11 mouse cellular contexts compared by ENCODE assay signal in the genomic region with DNA sequence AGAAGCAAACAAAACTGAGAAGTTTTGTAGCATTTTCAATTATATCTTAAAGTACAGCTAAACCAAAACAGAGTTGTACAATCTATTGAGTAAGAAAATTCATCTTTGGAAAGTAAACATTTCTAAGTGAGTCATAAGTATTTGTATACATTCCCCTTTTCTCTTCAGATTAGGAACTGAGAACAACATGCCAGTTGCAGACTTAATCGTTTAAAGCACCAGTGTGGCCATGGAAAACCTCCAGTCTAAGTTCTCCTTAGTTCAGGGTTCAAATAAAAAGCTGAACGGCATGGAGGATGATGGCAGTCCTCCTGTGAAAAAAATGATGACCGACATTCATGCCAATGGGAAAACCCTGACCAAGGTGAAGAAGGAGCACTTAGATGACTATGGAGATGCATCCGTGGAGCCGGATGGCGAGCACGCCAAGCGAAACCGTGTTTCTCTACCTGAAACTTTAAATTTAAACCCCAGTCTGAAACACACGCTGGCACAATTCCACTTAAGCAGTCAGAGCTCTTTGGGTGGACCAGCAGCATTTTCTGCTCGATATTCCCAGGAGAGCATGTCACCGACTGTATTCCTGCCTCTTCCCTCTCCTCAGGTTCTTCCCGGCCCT. TPM values are rescaled to one million over a fixed set of nuclear protein-coding genes. Genes with fewer than 3 reads are reported as not detected.
DNase-seq lines count a peak whose midpoint lies in the region; ATAC-seq and TF ChIP-seq lines count a peak whose summit lies in the region.
"Had no signal": no experiment of that assay in that cellular context is flagged by ENCODE, and none has a peak within 500 bp of the region (broad histone marks: within the 10 kb centered on the region; RNA-seq: fewer than 3 reads in every experiment).

No protein-coding gene starts in this region.

- H3K4me3 ChIP-seq in heart, postnatal 0 days (ENCODE audit: low read depth, low read length), result no peak overlapping the region
- peak overlapping the region; percentile 35 to 85 for H3K4me3 ChIP-seq in ES-E14 (ENCODE audit: insufficient read depth in 1 of 2, low read depth in 1 of 2, low read length in 2 of 2, poor library complexity in 1 of 2, severe bottlenecking in 1 of 2)
- no peak overlapping the region for H3K4me3 ChIP-seq in forebrain, embryonic 14.5 days (ENCODE audit: low read depth, low read length)
- H3K4me3 ChIP-seq in midbrain, embryonic 13.5 days (replicated peaks), result peak overlapping the region; percentile 16
- H3K4me3 ChIP-seq: stomach, embryonic 15.5 days had no signal

- H3K4me1 ChIP-seq in heart, postnatal 0 days (ENCODE audit: control insufficient read depth, insufficient read depth), result peaks cover 22% of the 10 kb centered on the region
- H3K4me1 ChIP-seq in ES-E14 (ENCODE audit: control insufficient read depth in 2 of 2, insufficient read depth in 2 of 2, low read length in 2 of 2, poor library complexity in 1 of 2), result peaks cover 7 to 21% of the 10 kb centered on the region in 2 experiments; a peak in 3 of 4 replicates
- H3K4me1 ChIP-seq in forebrain, embryonic 14.5 days (ENCODE audit: control insufficient read depth, insufficient read depth, low read length), result peaks cover 27% of the 10 kb centered on the region
- peaks cover 59% of the 10 kb centered on the region for H3K4me1 ChIP-seq in midbrain, embryonic 13.5 days (replicated peaks)

- H3K27ac ChIP-seq in heart, postnatal 0 days (ENCODE audit: low read depth), result no peak overlapping the region
- no peak overlapping the region for H3K27ac ChIP-seq in ES-E14 (ENCODE audit: insufficient read depth, low read depth, low read length, poor library complexity, severe bottlenecking)
- no peak overlapping the region for H3K27ac ChIP-seq in forebrain, embryonic 14.5 days (ENCODE audit: low read depth, low read length)
- no peak overlapping the region for H3K27ac ChIP-seq in midbrain, embryonic 13.5 days
- H3K27ac ChIP-seq: stomach, embryonic 15.5 days had no signal

- no peaks in the 10 kb centered on the region for H3K9me3 ChIP-seq in heart, postnatal 0 days (replicated peaks; ENCODE audit: control insufficient read depth, low read length)
- no peaks in the 10 kb centered on the region for H3K9me3 ChIP-seq in ES-E14 (ENCODE audit: control insufficient read depth, insufficient read depth, low read depth, low read length)
- no peaks in the 10 kb centered on the region for H3K9me3 ChIP-seq in forebrain, embryonic 14.5 days (replicated peaks; ENCODE audit: control insufficient read depth, low read length)
- H3K9me3 ChIP-seq in midbrain, embryonic 13.5 days, result no peaks in the 10 kb centered on the region
- H3K9me3 ChIP-seq: stomach, embryonic 15.5 days had no signal

- DNase-seq in heart, postnatal 0 days (ENCODE audit: low spot score), result no peak
- DNase-seq in heart, adult 9 months (ENCODE audit: low spot score in 2 of 2), result no peak
- no peak for DNase-seq in ES-E14 (ENCODE audit: low read depth, low spot score)
- no peak for DNase-seq in forebrain, embryonic 14.5 days (ENCODE audit: low spot score)
- no peak for DNase-seq in thymus, postnatal 36 days
- no peak for DNase-seq in embryo, embryonic 10.5 days (ENCODE audit: low spot score)
- DNase-seq in spleen, adult 12 weeks (ENCODE audit: low spot score), result no peak

- H3K4me2 ChIP-seq in heart, postnatal 0 days (ENCODE audit: low read depth, low read length), result peak overlapping the region; percentile 13; the same call in 1 of the 2 replicates
- peak overlapping the region; percentile 12; the same call in 1 of the 2 replicates for H3K4me2 ChIP-seq in forebrain, embryonic 14.5 days (ENCODE audit: low read length)
- H3K4me2 ChIP-seq in midbrain, embryonic 13.5 days (replicated peaks), result peak overlapping the region; percentile 45

- in situ Hi-C loops in ES-E14 (cut with MboI; ENCODE audit: low sequenced_read_pairs in 2 of 2, unreplicated experiment in 2 of 2), result no loop called here

- H3K27me3 ChIP-seq in heart, postnatal 0 days (ENCODE audit: control insufficient read depth, insufficient read depth, low read length), result no peaks in the 10 kb centered on the region
- H3K27me3 ChIP-seq in forebrain, embryonic 14.5 days (replicated peaks; ENCODE audit: control insufficient read depth, insufficient read depth, low read length), result no peaks in the 10 kb centered on the region
- H3K27me3 ChIP-seq in midbrain, embryonic 13.5 days, result no peaks in the 10 kb centered on the region
- H3K27me3 ChIP-seq: stomach, embryonic 15.5 days had no signal

- ATAC-seq in heart, postnatal 0 days (ENCODE audit: insufficient read depth, low read depth), result no peak
- ATAC-seq in forebrain, embryonic 14.5 days, result no peak
- no peak for ATAC-seq in midbrain, embryonic 13.5 days
- ATAC-seq: inflammation-experienced regulatory T-cells, adult 6 months had no signal

- no peak overlapping the region for H3K9ac ChIP-seq in heart, postnatal 0 days (replicated peaks; ENCODE audit: low read depth, low read length)
- peak overlapping the region; percentile 31; the same call in 1 of the 2 replicates for H3K9ac ChIP-seq in ES-E14 (ENCODE audit: insufficient read depth, low read depth, low read length, poor library complexity, severe bottlenecking)
- H3K9ac ChIP-seq in forebrain, embryonic 14.5 days (ENCODE audit: low read length), result no peak overlapping the region
- H3K9ac ChIP-seq in midbrain, embryonic 13.5 days (replicated peaks), result no peak overlapping the region
- H3K9ac ChIP-seq: stomach, embryonic 15.5 days had no signal

- no peak for TF ChIP-seq EP300 in heart, postnatal 0 days (IDR thresholded peaks at IDR 0.05; ENCODE audit: low read depth)

- no peaks in the 10 kb centered on the region for H3K36me3 ChIP-seq in heart, postnatal 0 days (replicated peaks; ENCODE audit: control insufficient read depth, insufficient read depth, low read length)
- peaks cover 5% of the 10 kb centered on the region; the same call in 1 of the 2 replicates for H3K36me3 ChIP-seq in ES-E14 (ENCODE audit: control insufficient read depth, insufficient read depth, low read length, poor library complexity, severe bottlenecking)
- peaks cover 3% of the 10 kb centered on the region; the same call in 1 of the 2 replicates for H3K36me3 ChIP-seq in forebrain, embryonic 14.5 days (ENCODE audit: control insufficient read depth, insufficient read depth, low read length)
- no peaks in the 10 kb centered on the region for H3K36me3 ChIP-seq in midbrain, embryonic 13.5 days
- H3K36me3 ChIP-seq: stomach, embryonic 15.5 days had no signal

- 77% methylated on average over 13 of the region's 13 CpGs for whole genome bisulfite sequencing in heart, postnatal 0 days
- WGBS in forebrain, embryonic 14.5 days, result 90% methylated on average over 13 of the region's 13 CpGs
- WGBS in midbrain, embryonic 13.5 days, result 87% methylated on average over 13 of the region's 13 CpGs

- TF ChIP-seq CTCF in heart, postnatal 0 days (IDR thresholded peaks at IDR 0.05; ENCODE audit: low read depth), result no peak

TF ChIP-seq in ES-E14, 5 proteins besides CTCF, POLR2A, EP300 and RAD21:
- TF ChIP-seq HCFC1 (IDR thresholded peaks at IDR 0.05; ENCODE audit: borderline replicate concordance, insufficient read depth, low read length) (no peak), ZNF384 (IDR thresholded peaks at IDR 0.05; ENCODE audit: low read depth, low read length) (no peak), CHD2 (IDR thresholded peaks at IDR 0.05; ENCODE audit: low read depth, low read length) (no peak), MAFK (IDR thresholded peaks at IDR 0.05; ENCODE audit: insufficient read depth, low read depth, low read length) (no peak), ZC3H11A (IDR thresholded peaks at IDR 0.05; ENCODE audit: borderline replicate concordance, low read depth, low read length) (no peak)

RNA-seq across cellular contexts. Expression of a gene that starts 2.4 kb away (rescaled TPM):
- total RNA-seq in heart, postnatal 0 days (2014; rRNA removed; ENCODE audit: low replicate concordance), result 13.1 and 17.9 TPM in 2 replicates
- polyA plus RNA-seq in heart, postnatal 0 days (2015; fragmentation: Nextera tagmentation; extraction: Ambion mirVana), result 10.7 and 10.9 TPM in 2 replicates
- 68.9 and 92.2 TPM in 2 replicates for total RNA-seq in ES-E14 (2012; rRNA removed)
- 24.2 and 36.0 TPM in 2 replicates for polyA plus RNA-seq in forebrain, embryonic 14.5 days (2014; fragmentation: Nextera tagmentation; extraction: Ambion mirVana)
- 36.8 and 41.1 TPM in 2 replicates for polyA plus RNA-seq in midbrain, embryonic 13.5 days (2015; fragmentation: Nextera tagmentation; extraction: Ambion mirVana)

RNA-seq across cellular contexts. Expression of a gene that starts 52.5 kb away (rescaled TPM):
- total RNA-seq in heart, postnatal 0 days (2014; rRNA removed; ENCODE audit: low replicate concordance), result 5.6 and 9.3 TPM in 2 replicates
- polyA plus RNA-seq in heart, postnatal 0 days (2015; fragmentation: Nextera tagmentation; extraction: Ambion mirVana), result 4.8 and 6.0 TPM in 2 replicates
- total RNA-seq in ES-E14 (2012; rRNA removed), result 0.13 and 0.21 TPM in 2 replicates
- 55.3 and 60.4 TPM in 2 replicates for polyA plus RNA-seq in forebrain, embryonic 14.5 days (2014; fragmentation: Nextera tagmentation; extraction: Ambion mirVana)
- 43.4 and 47.0 TPM in 2 replicates for polyA plus RNA-seq in midbrain, embryonic 13.5 days (2015; fragmentation: Nextera tagmentation; extraction: Ambion mirVana)
- total RNA-seq: neutrophil, adult 5-6 weeks had no signal
- polyA plus RNA-seq: inflammation-experienced regulatory T-cells, adult 6 months had no signal

Comparison
In these comparisons a context has a peak if more than half of its experiments do, and no peak if none do; other contexts are left out.
1. H3K4me3 ChIP-seq: peak in ES-E14 (2 of 2) and midbrain, embryonic 13.5 days (single experiment); none in heart, postnatal 0 days (single experiment) and forebrain, embryonic 14.5 days (single experiment).
2. Peak in every context shown above with its lines, with median percentiles within 50 percentile points of each other: H3K4me2 ChIP-seq.